Mouse (Mus musculus): ENCODE data around the gene Slc16a10. TPM values are rescaled to one million over a fixed set of nuclear protein-coding genes. Genes with fewer than 3 reads are reported as not detected.
A peak's percentile ranks its signal among the peaks of the same experiment; 100 is the strongest.

The Slc16a10 gene
- polyA plus RNA-seq, 1 experiment from 2014 or later = 3.8 TPM

- Histone ChIP-seq H3K36me3 (ENCODE audit: control insufficient read depth, insufficient read depth, low read length) (no peaks in the 10 kb centered on the region), H3K9me3 (ENCODE audit: control insufficient read depth, low read length) (no peaks in the 10 kb centered on the region), H3K9ac (ENCODE audit: low read length) (no peak overlapping the region), H3K4me2 (ENCODE audit: low read depth) (no peak overlapping the region), H3K4me3 (ENCODE audit: low read depth, low read length) (no peak overlapping the region), H3K27me3 (ENCODE audit: control insufficient read depth, insufficient read depth, low read length) (no peaks in the 10 kb centered on the region), H3K27ac (ENCODE audit: low read depth, low read length) (no peak overlapping the region), H3K4me1 (ENCODE audit: control insufficient read depth, insufficient read depth, low read length) (no peaks in the 10 kb centered on the region)
- no peak for ATAC-seq (ENCODE audit: insufficient read depth, low FRiP score, low TSS enrichment)
- DNase-seq (ENCODE audit: low spot score) = no peak
- 62% methylated on average over 6 of the region's 6 CpGs for WGBS
Measured at GRCm38 (mm10) chr10:40177323-40177962, 35.4 kb upstream of the Slc16a10 start.

GRCm38 (mm10) chr10:40172136-40172535 is 30.1 kb upstream of the Slc16a10 start:
- no peak overlapping the region for H3K27ac ChIP-seq (ENCODE audit: low read depth, low read length)
- no peaks in the 10 kb centered on the region for H3K9me3 ChIP-seq (ENCODE audit: control insufficient read depth, low read length)
- H3K4me2 ChIP-seq (ENCODE audit: low read depth) = no peak overlapping the region
- no peaks in the 10 kb centered on the region for H3K36me3 ChIP-seq (ENCODE audit: control insufficient read depth, insufficient read depth, low read length)
- no peak overlapping the region for H3K4me3 ChIP-seq (ENCODE audit: low read depth, low read length)
- H3K4me1 ChIP-seq (ENCODE audit: control insufficient read depth, insufficient read depth, low read length) = no peaks in the 10 kb centered on the region
- WGBS = 85% methylated on average over 6 of the region's 6 CpGs
- H3K9ac ChIP-seq (ENCODE audit: low read length) = no peak overlapping the region
- ATAC-seq (ENCODE audit: insufficient read depth, low FRiP score, low TSS enrichment) = no peak
- no peaks in the 10 kb centered on the region for H3K27me3 ChIP-seq (ENCODE audit: control insufficient read depth, insufficient read depth, low read length)
- DNase-seq (ENCODE audit: low spot score) = no peak

- H3K27me3 ChIP-seq (ENCODE audit: control insufficient read depth, insufficient read depth, low read length) = no peaks in the 10 kb centered on the region
- ATAC-seq (ENCODE audit: insufficient read depth, low FRiP score, low TSS enrichment) (no peak), DNase-seq (ENCODE audit: low spot score) (no peak)
- WGBS = 83% methylated on average over 7 of the region's 8 CpGs
- H3K4me2 ChIP-seq (ENCODE audit: low read depth) = no peak overlapping the region
- H3K9ac ChIP-seq (ENCODE audit: low read length) = no peak overlapping the region
- H3K36me3 ChIP-seq (ENCODE audit: control insufficient read depth, insufficient read depth, low read length) = no peaks in the 10 kb centered on the region
- H3K4me1 ChIP-seq (ENCODE audit: control insufficient read depth, insufficient read depth, low read length) = no peaks in the 10 kb centered on the region
- no peak overlapping the region for H3K4me3 ChIP-seq (ENCODE audit: low read depth, low read length)
- H3K9me3 ChIP-seq (ENCODE audit: control insufficient read depth, low read length) = no peaks in the 10 kb centered on the region
- H3K27ac ChIP-seq (ENCODE audit: low read depth, low read length) = no peak overlapping the region
Measured at GRCm38 (mm10) chr10:40171211-40171610, 29.2 kb upstream of the Slc16a10 start.

GRCm38 (mm10) chr10:40170141-40170558 is 28.1 kb upstream of the Slc16a10 start:
- no peaks in the 10 kb centered on the region for H3K36me3 ChIP-seq (ENCODE audit: control insufficient read depth, insufficient read depth, low read length)
- no peak for ATAC-seq (ENCODE audit: insufficient read depth, low FRiP score, low TSS enrichment)
- no peaks in the 10 kb centered on the region for H3K9me3 ChIP-seq (ENCODE audit: control insufficient read depth, low read length)
- H3K4me1 ChIP-seq (ENCODE audit: control insufficient read depth, insufficient read depth, low read length) = no peaks in the 10 kb centered on the region
- no peak overlapping the region for H3K9ac ChIP-seq (ENCODE audit: low read length)
- no peak overlapping the region for H3K4me3 ChIP-seq (ENCODE audit: low read depth, low read length)
- H3K4me2 ChIP-seq (ENCODE audit: low read depth) = no peak overlapping the region
- no peaks in the 10 kb centered on the region for H3K27me3 ChIP-seq (ENCODE audit: control insufficient read depth, insufficient read depth, low read length)
- no peak for DNase-seq (ENCODE audit: low spot score)
- 80% methylated on average over 4 of the region's 4 CpGs for WGBS
- no peak overlapping the region for H3K27ac ChIP-seq (ENCODE audit: low read depth, low read length)

- peak; percentile 1 for DNase-seq (ENCODE audit: low spot score)
- Histone ChIP-seq H3K4me3 (ENCODE audit: low read depth, low read length) (no peak overlapping the region), H3K36me3 (ENCODE audit: control insufficient read depth, insufficient read depth, low read length) (no peaks in the 10 kb centered on the region), H3K9ac (ENCODE audit: low read length) (no peak overlapping the region), H3K27me3 (ENCODE audit: control insufficient read depth, insufficient read depth, low read length) (no peaks in the 10 kb centered on the region), H3K27ac (ENCODE audit: low read depth, low read length) (no peak overlapping the region), H3K9me3 (ENCODE audit: control insufficient read depth, low read length) (no peaks in the 10 kb centered on the region), H3K4me1 (ENCODE audit: control insufficient read depth, insufficient read depth, low read length) (no peaks in the 10 kb centered on the region), H3K4me2 (ENCODE audit: low read depth) (no peak overlapping the region)
- WGBS = 89% methylated on average over 10 of the region's 10 CpGs
- ATAC-seq (ENCODE audit: insufficient read depth, low FRiP score, low TSS enrichment) = no peak
Measured at GRCm38 (mm10) chr10:40169566-40169965, 27.5 kb upstream of the Slc16a10 start.

- DNase-seq (ENCODE audit: low spot score) = no peak
- Histone ChIP-seq H3K4me1 (ENCODE audit: control insufficient read depth, insufficient read depth, low read length) (no peaks in the 10 kb centered on the region), H3K36me3 (ENCODE audit: control insufficient read depth, insufficient read depth, low read length) (no peaks in the 10 kb centered on the region), H3K27ac (ENCODE audit: low read depth, low read length) (no peak overlapping the region), H3K9ac (ENCODE audit: low read length) (no peak overlapping the region), H3K9me3 (ENCODE audit: control insufficient read depth, low read length) (no peaks in the 10 kb centered on the region), H3K4me2 (ENCODE audit: low read depth) (no peak overlapping the region), H3K27me3 (ENCODE audit: control insufficient read depth, insufficient read depth, low read length) (no peaks in the 10 kb centered on the region), H3K4me3 (ENCODE audit: low read depth, low read length) (no peak overlapping the region)
- WGBS = 90% methylated on average over 7 of the region's 7 CpGs
- no peak for ATAC-seq (ENCODE audit: insufficient read depth, low FRiP score, low TSS enrichment)
Measured at GRCm38 (mm10) chr10:40169088-40169487, 27.0 kb upstream of the Slc16a10 start.

GRCm38 (mm10) chr10:40164421-40165386 is 22.6 kb upstream of the Slc16a10 start:
- H3K4me2 ChIP-seq (ENCODE audit: low read depth) = no peak overlapping the region
- ATAC-seq (ENCODE audit: insufficient read depth, low FRiP score, low TSS enrichment) = no peak
- no peaks in the 10 kb centered on the region for H3K27me3 ChIP-seq (ENCODE audit: control insufficient read depth, insufficient read depth, low read length)
- H3K4me1 ChIP-seq (ENCODE audit: control insufficient read depth, insufficient read depth, low read length) = no peaks in the 10 kb centered on the region
- H3K36me3 ChIP-seq (ENCODE audit: control insufficient read depth, insufficient read depth, low read length) = no peaks in the 10 kb centered on the region
- DNase-seq (ENCODE audit: low spot score) = no peak
- WGBS = 85% methylated on average over 27 of the region's 27 CpGs
- no peaks in the 10 kb centered on the region for H3K9me3 ChIP-seq (ENCODE audit: control insufficient read depth, low read length)
- H3K4me3 ChIP-seq (ENCODE audit: low read depth, low read length) = no peak overlapping the region
- H3K27ac ChIP-seq (ENCODE audit: low read depth, low read length) = no peak overlapping the region
- no peak overlapping the region for H3K9ac ChIP-seq (ENCODE audit: low read length)

- H3K9me3 ChIP-seq (ENCODE audit: control insufficient read depth, low read length) = no peaks in the 10 kb centered on the region
- H3K9ac ChIP-seq (ENCODE audit: low read length) = no peak overlapping the region
- no peaks in the 10 kb centered on the region for H3K36me3 ChIP-seq (ENCODE audit: control insufficient read depth, insufficient read depth, low read length)
- no peak overlapping the region for H3K4me2 ChIP-seq (ENCODE audit: low read depth)
- H3K4me3 ChIP-seq (ENCODE audit: low read depth, low read length) = no peak overlapping the region
- DNase-seq (ENCODE audit: low spot score) = no peak
- H3K27me3 ChIP-seq (ENCODE audit: control insufficient read depth, insufficient read depth, low read length) = no peaks in the 10 kb centered on the region
- no peaks in the 10 kb centered on the region for H3K4me1 ChIP-seq (ENCODE audit: control insufficient read depth, insufficient read depth, low read length)
- ATAC-seq (ENCODE audit: insufficient read depth, low FRiP score, low TSS enrichment) = no peak
- H3K27ac ChIP-seq (ENCODE audit: low read depth, low read length) = no peak overlapping the region
- 72% methylated on average over 13 of the region's 13 CpGs for WGBS
Measured at GRCm38 (mm10) chr10:40163914-40164313, 21.9 kb upstream of the Slc16a10 start.

GRCm38 (mm10) chr10:40163338-40163737 is 21.3 kb upstream of the Slc16a10 start:
- H3K27ac ChIP-seq (ENCODE audit: low read depth, low read length) = no peak overlapping the region
- DNase-seq (ENCODE audit: low spot score) = no peak
- 94% methylated on average over 8 of the region's 8 CpGs for WGBS
- H3K4me2 ChIP-seq (ENCODE audit: low read depth) = no peak overlapping the region
- H3K36me3 ChIP-seq (ENCODE audit: control insufficient read depth, insufficient read depth, low read length) = no peaks in the 10 kb centered on the region
- no peaks in the 10 kb centered on the region for H3K4me1 ChIP-seq (ENCODE audit: control insufficient read depth, insufficient read depth, low read length)
- no peaks in the 10 kb centered on the region for H3K27me3 ChIP-seq (ENCODE audit: control insufficient read depth, insufficient read depth, low read length)
- no peak overlapping the region for H3K9ac ChIP-seq (ENCODE audit: low read length)
- no peak for ATAC-seq (ENCODE audit: insufficient read depth, low FRiP score, low TSS enrichment)
- no peaks in the 10 kb centered on the region for H3K9me3 ChIP-seq (ENCODE audit: control insufficient read depth, low read length)
- H3K4me3 ChIP-seq (ENCODE audit: low read depth, low read length) = no peak overlapping the region

Data from neural tube, embryonic 11.5 days (tissue).